Mouse (Mus musculus) limb, embryonic 10.5 days (tissue): ENCODE measurements around the gene Slc25a45. TPM values are rescaled to one million over a fixed set of nuclear protein-coding genes. Genes with fewer than 3 reads are reported as not detected.
A peak's percentile ranks its signal among the peaks of the same experiment; 100 is the strongest.

Experiments
- DNase-seq: peaks from one replicate; pipeline ENCODE4 v3.0.0-alpha.2; 2017; ENCODE audit warnings: low spot score
- H3K27ac ChIP-seq: fragments of 300-500 bp; sonication (generic); 2 replicates; pipeline ENCODE4 v1.5.1; 2016; ENCODE audit warnings: mild to moderate bottlenecking
- H3K27me3 ChIP-seq: fragments of 300-500 bp; sonication (generic); 2 replicates; pipeline ENCODE4 v1.6.1; 2016; ENCODE audit warnings: low read depth, mild to moderate bottlenecking; ENCODE audit not compliant: poor library complexity, severe bottlenecking
- H3K36me3 ChIP-seq: fragments of 300-500 bp; sonication (generic); 2 replicates; pipeline ENCODE4 v1.6.1; 2016; ENCODE audit warnings: mild to moderate bottlenecking, moderate library complexity
- H3K4me1 ChIP-seq: fragments of 300-500 bp; sonication (generic); 2 replicates; pipeline ENCODE4 v1.6.1; 2016
- H3K4me3 ChIP-seq: fragments of 300-500 bp; sonication (generic); 2 replicates; pipeline ENCODE4 v1.5.1; 2016; ENCODE audit warnings: mild to moderate bottlenecking, moderate library complexity
- H3K9me3 ChIP-seq: fragments of 300-500 bp; sonication (generic); replicated peaks from 2 replicates; pipeline ENCODE4 v1.6.1; 2016; ENCODE audit warnings: mild to moderate bottlenecking
- WGBS: fragments of 180-500 bp; shearing (Covaris S2); methylation state at CpG from one replicate; pipeline ENCODE4 v1.1.7; 2016; 5-methylcytosine and 5-hydroxymethylcytosine counted together
- polyA plus RNA-seq: library from polyadenylated mRNA; unstranded; fragments of >200 nt; fragmentation: Nextera tagmentation; extraction: Ambion mirVana; gene quantifications from 2 replicates; pipeline ENCODE4 v1.2.1, GENCODE M21; 2016

Gene Slc25a45
- 1.8 TPM in 2 replicates for polyA plus RNA-seq

DNA sequence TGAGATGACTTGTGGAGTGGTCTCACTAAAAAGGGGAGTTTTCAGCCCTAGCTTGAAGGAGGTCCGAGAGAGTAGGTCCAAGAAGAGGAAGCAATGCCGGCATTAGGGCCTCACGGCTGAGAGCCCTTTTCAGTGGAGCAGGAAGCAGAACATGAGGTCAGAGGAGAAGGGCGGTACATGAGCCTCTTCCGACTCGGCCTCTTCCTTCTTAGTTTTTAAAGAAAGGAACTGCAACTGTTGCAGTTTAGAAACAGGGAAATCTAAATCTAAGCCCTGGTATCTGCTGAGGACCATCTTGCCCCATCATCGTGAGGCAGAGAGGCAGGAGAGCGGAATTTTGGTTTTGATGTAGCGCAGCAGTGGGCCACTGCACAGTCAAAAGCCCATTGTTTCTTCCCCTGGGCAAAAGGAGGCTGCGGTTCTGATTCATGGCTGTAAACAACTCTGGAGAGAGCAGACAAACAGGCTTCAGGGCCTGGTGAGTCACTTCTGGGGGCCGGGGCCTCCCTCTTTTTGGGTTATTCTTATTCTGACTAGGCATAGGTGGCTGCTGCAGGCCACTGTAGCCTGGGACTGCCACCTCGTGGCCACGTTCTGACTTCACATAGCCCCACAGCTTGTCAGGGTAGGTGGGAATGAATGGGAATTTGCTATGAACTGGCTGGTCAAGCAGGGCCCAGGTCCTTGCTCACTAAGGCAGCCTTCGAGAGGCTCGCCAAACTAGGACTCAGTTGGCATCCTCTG is at the start of gene Slc25a45:
TSS of gene Slc25a45 (plus strand) at position 191 of the 744 bp plus-strand sequence.
- Histone ChIP-seq H3K27ac (peak within 1 kb of the TSS; percentile 71), H3K4me1 (peaks cover 31% of the 10 kb centered on the region), H3K27me3 (no peaks in the 10 kb centered on the region), H3K4me3 (peak within 1 kb of the TSS; percentile 18; the same call in 1 of the 2 replicates), H3K9me3 (no peaks in the 10 kb centered on the region), H3K36me3 (peaks cover 9% of the 10 kb centered on the region)
- peak; percentile 76 for DNase-seq
- 56% methylated on average over 15 of the region's 15 CpGs for WGBS

DNA sequence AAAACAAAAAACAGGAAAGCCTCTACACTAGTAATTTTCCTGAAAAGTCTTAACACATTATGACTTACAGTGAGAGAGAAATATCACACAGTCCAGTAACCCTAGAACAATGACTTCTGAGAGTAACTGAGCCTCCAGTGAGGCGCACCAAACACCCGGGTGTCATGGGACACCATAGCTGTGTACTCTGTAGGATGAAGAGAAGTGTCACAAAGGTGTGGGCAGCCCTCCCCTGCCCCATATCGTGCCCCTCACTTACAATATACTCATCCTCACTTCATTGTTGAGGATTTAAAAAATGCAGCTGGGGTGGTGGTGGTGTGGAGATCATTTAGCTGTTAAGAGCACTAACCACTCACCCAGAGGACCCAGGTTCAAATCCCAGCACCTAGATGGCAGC is 49.5 kb upstream of the Slc25a45 start:
- Histone ChIP-seq H3K27me3 (no peaks in the 10 kb centered on the region), H3K9me3 (no peaks in the 10 kb centered on the region), H3K27ac (no peak overlapping the region), H3K4me1 (peaks cover 17% of the 10 kb centered on the region), H3K4me3 (no peak overlapping the region), H3K36me3 (no peaks in the 10 kb centered on the region)
- no peak for DNase-seq
- 86% methylated on average over 3 of the region's 3 CpGs for WGBS

DNA sequence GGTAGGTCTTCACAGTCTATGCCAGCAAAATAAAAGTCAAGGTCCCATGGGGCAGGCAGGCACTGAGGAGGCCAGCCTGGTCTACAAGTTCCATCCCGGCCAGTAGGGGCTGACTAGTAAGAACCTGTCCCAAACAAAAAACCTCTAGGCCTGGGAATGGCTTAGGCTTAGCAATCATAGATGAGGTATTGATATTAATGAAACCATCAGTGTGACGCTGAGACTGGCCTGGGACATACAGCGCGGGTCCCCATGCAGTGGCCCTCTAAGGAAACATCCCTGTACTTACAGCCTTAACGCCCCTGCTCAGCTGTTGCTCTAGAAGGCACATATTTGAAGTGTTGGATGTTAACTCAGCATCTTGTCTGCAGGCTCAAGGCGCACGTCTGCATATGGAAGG is 48.7 kb upstream of the Slc25a45 start:
- Histone ChIP-seq H3K9me3 (no peaks in the 10 kb centered on the region), H3K27ac (no peak overlapping the region), H3K4me1 (peaks cover 9% of the 10 kb centered on the region), H3K4me3 (no peak overlapping the region), H3K27me3 (no peaks in the 10 kb centered on the region), H3K36me3 (no peaks in the 10 kb centered on the region)
- DNase-seq: no peak
- WGBS: 88% methylated on average over 7 of the region's 7 CpGs

DNA sequence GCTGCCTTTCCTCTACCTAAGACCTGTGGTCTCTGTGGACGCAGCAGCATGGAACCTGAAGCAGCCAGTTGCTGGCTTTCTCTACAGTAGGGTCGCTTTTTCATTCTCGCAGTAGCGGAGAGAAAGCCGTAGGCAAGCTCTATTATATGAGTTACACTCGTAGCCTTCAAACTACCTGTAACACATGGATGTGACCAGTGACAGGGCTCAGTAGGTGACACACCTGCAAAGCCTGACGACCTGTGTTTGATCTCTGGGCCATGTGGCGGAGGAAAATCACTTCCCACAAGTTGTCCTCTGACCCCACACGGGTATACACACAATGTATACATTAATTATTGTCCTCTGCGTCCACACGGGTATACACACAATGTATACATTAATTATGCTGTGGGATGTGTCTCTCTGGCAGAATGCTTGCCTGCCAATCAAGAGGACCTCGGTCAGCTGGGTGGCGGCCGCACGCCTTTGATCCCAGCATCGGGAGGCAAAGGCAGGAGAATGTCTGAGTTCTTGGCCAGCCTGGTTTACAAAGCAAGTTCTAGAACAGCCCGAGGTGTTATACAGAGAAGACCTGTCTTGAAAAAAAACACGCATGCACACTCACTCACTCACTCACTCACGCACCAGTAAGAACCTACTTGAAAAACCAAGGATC is 47.5 kb upstream of the Slc25a45 start:
- Histone ChIP-seq H3K27me3 (no peaks in the 10 kb centered on the region), H3K4me1 (no peaks in the 10 kb centered on the region), H3K27ac (no peak overlapping the region), H3K4me3 (no peak overlapping the region), H3K36me3 (no peaks in the 10 kb centered on the region), H3K9me3 (no peaks in the 10 kb centered on the region)
- no peak for DNase-seq
- 86% methylated on average over 19 of the region's 19 CpGs for WGBS

DNA sequence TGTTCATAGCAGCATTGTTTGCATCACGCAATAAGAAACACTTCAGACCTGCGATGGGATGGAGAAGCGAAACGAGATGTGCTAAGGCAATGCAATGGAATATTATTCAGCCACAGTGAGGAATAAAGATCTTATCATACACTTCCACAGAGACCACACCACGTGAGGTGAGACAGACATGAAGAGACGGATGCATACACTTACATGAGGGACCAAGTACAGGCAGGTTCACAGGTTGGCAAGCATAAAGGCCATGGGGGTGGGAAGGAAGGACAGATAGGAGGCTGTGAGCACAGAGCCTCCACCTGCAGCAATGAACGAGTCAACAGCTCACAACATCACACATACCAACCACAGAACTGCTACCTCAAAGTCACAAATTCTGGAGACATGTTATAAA is 46.8 kb upstream of the Slc25a45 start:
- no peak overlapping the region for H3K27ac ChIP-seq
- no peaks in the 10 kb centered on the region for H3K9me3 ChIP-seq
- no peaks in the 10 kb centered on the region for H3K27me3 ChIP-seq
- DNase-seq: no peak
- no peaks in the 10 kb centered on the region for H3K36me3 ChIP-seq
- H3K4me3 ChIP-seq: no peak overlapping the region
- 0 out of 2 replicates have a peak, but pooled peaks cover under 1% of the 10 kb centered on the region for H3K4me1 ChIP-seq
- WGBS: 91% methylated on average over 7 of the region's 7 CpGs

DNA sequence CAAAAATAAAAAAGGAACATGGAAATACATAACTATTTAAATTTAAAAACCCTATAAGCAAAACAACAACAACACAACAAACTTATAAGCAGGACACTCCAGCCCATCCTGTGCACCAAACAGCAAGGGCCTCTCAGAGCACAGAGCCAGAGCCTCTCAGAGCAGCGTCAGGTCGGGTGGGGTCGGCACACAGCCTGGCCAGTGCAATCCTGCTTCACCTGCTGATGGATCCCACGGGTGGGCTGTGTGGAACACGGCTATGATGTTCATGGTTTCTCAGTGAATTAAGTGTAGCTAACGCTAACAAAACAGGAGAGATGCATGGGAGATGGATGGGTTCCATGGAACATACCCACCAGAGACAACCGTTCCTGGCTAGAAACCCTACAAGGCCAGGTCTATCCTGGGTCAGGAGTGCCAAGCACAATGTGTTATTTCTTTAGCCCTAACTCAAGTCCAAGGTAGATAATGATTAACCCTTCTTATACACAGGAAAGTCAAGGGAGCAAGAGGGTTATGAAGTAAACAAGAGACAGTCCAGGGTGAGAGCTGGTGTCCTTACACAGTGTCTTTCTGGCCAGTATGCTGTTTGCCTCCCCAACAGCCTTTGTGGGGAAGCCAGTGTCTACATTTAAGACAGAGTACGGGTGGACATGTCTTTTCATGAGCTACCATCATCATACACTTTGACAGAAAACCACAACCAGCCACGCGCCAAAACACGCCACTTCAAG is 46.2 kb upstream of the Slc25a45 start:
- Histone ChIP-seq H3K9me3 (no peaks in the 10 kb centered on the region), H3K36me3 (no peaks in the 10 kb centered on the region), H3K27ac (no peak overlapping the region), H3K4me3 (no peak overlapping the region), H3K4me1 (0 out of 2 replicates have a peak, but pooled peaks cover 4% of the 10 kb centered on the region), H3K27me3 (no peaks in the 10 kb centered on the region)
- 86% methylated on average over 11 of the region's 11 CpGs for WGBS
- DNase-seq: no peak

DNA sequence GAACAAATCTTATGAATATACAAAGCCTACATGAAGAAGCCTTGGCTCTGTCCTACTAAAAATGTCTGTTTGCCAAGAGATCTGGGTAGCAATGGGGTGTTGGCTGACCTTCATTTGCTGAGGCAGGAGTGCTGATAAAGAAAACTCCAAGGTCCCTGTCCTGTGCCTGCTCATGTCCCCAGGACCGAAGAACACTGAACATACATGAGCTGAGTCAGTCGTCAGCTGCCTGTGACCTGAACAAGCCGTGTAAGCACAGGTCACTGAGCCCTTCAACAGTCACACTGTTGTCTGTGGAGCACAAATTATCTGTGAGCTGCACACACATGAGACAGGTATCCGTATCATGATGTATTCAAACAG is 45.7 kb upstream of the Slc25a45 start:
- no peak overlapping the region for H3K27ac ChIP-seq
- DNase-seq: no peak
- H3K36me3 ChIP-seq: no peaks in the 10 kb centered on the region
- H3K4me3 ChIP-seq: no peak overlapping the region
- 98% methylated on average over 4 of the region's 4 CpGs for WGBS
- no peaks in the 10 kb centered on the region for H3K9me3 ChIP-seq
- 0 out of 2 replicates have a peak, but pooled peaks cover 6% of the 10 kb centered on the region for H3K4me1 ChIP-seq
- H3K27me3 ChIP-seq: no peaks in the 10 kb centered on the region

DNA sequence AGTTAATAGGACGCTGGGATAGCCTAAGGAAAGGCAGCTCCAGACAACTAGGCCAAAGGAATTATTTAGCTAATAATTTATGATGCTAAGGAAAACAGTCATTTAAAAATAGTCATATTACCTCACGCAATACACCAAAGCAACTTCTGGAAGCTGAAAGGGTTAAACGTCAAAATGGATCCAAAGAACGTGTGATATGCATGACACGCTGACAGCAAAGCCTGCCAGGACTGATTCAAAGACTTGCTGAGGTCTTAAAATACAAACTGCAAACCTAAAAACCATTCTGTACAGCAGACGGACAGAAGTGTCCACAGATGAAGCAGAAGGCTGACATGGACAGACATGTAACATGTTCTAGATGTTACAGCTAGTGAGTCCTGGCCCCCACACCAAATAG is 45.3 kb upstream of the Slc25a45 start:
- WGBS: 83% methylated on average over 6 of the region's 6 CpGs
- Histone ChIP-seq H3K27ac (no peak overlapping the region), H3K4me3 (no peak overlapping the region), H3K36me3 (no peaks in the 10 kb centered on the region), H3K9me3 (no peaks in the 10 kb centered on the region), H3K4me1 (0 out of 2 replicates have a peak, but pooled peaks cover 7% of the 10 kb centered on the region), H3K27me3 (no peaks in the 10 kb centered on the region)
- no peak for DNase-seq

DNA sequence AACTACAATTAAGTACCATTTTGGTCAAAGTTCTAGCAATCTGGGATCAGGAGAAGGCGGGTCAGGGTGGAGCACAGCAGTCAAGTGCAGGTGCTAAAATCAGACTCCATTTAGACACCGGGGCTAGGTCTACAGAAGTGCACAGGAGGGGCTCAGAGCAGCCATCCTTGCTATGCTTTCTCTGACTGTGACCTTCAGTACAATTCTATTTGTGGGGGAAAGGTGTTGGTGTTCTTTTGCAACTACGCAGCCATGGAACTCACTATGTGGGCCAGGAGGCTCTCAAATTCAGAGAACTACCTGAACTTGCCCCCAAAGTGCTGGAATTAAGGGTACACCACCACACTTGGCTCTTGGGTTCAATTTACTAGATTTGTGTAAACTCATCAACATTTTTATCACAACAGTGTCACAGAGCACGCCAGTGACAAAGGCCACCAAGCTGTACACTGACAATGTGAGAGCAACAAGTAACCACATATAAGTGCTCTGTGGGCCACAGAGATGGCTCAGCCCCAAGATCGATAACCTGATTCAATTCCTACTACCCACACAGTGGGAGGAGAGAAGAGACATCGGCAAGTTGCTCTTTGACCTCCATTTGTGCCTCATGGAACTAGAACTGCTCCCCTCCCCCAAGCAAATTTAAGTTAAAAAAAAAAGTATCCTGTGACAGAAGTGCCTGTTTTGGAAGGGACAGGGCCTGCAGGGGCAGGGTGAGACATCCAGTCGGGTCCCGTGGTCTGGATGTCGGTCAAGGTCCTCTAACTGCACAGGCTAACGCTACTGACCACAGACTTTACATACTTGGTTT is 44.1 kb upstream of the Slc25a45 start:
- 0 out of 2 replicates have a peak, but pooled peaks cover 7% of the 10 kb centered on the region for H3K4me1 ChIP-seq
- no peak overlapping the region for H3K4me3 ChIP-seq
- DNase-seq: no peak
- H3K9me3 ChIP-seq: no peaks in the 10 kb centered on the region
- 93% methylated on average over 10 of the region's 10 CpGs for WGBS
- H3K27me3 ChIP-seq: no peaks in the 10 kb centered on the region
- no peaks in the 10 kb centered on the region for H3K36me3 ChIP-seq
- no peak overlapping the region for H3K27ac ChIP-seq

DNA sequence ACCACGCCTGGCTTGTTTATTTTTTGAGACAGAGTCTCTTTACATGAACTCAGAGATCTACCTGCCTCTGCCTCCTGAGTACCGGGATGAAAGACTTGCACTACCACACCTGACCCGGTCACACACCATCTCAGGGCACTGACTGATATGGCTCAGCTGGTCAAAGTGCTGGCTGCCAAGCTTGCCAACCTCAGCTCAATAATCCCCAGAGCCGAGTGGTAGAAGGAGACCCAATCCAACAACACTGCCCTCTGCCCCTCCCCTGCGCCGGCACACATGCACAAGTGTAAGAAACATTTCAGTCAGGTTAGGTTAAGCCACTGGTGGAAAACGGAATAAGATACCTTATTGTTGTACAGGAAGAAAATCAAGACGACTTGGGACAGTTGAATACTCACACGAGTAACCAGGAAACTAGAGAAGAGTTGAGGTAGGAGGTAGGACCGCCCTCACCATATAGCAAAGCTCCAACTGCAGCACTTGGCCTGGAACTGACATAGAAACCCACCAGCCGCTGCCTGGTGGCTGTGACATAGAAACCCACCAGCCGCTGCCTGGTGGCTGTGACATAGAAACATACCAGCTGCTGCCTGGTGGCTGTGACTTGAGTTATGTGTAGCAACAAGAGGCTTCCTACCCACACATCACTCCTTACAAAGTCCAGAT is 43.2 kb upstream of the Slc25a45 start:
- Histone ChIP-seq H3K4me3 (no peak overlapping the region), H3K36me3 (no peaks in the 10 kb centered on the region), H3K9me3 (no peaks in the 10 kb centered on the region), H3K27me3 (no peaks in the 10 kb centered on the region), H3K27ac (no peak overlapping the region), H3K4me1 (0 out of 2 replicates have a peak, but pooled peaks cover 7% of the 10 kb centered on the region)
- DNase-seq: no peak
- 93% methylated on average over 12 of the region's 12 CpGs for WGBS

DNA sequence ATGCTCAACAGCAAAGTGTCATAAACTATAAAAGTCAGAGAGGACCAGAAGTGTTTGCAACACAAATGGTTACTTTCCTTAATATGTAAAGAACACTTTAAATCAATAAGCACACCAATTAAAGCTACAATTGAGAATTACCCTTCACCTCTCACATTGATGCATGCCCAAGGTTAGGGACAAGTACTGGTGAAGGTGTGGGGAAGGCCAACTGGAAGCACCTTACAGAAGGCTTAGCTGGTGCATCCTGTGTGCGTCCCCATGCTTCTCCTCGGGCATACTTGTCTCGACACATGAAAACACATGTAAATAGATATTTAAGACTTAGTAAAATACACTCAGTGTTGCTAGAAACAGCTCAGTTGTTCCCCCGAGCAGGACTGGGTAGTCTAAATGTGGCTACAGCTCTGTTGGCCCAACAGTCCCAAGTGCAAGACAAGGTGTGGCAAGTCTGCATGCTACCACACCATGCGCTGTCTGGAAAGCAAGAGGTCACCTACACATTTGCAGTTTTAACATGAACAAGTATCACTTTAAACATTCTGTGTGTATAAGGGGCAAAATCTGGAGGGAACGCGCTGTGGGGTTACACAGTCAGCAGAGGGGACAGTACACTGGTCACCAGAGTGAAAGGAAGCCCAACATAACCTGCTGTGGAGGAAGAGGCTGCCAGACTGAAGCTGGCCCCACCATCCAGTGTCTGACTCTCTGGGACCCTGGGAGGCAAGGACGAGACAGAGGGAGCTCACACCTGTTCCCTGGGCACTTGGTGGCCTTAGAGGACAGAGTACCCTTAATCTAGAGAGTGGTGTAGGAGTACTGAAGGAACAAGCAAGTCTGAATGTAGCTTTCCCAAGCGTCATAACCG is 42.3 kb upstream of the Slc25a45 start:
- DNase-seq: no peak
- H3K36me3 ChIP-seq: no peaks in the 10 kb centered on the region
- H3K27ac ChIP-seq: no peak overlapping the region
- H3K27me3 ChIP-seq: no peaks in the 10 kb centered on the region
- H3K9me3 ChIP-seq: no peaks in the 10 kb centered on the region
- 92% methylated on average over 10 of the region's 10 CpGs for WGBS
- H3K4me1 ChIP-seq: peaks cover 7% of the 10 kb centered on the region; the same call in 1 of the 2 replicates
- H3K4me3 ChIP-seq: no peak overlapping the region
